Mouse (Mus musculus) E14TG2a.4 (cell line): ENCODE measurements around the gene Tagap.

Source experiments
- H3K27me3 ChIP-seq: 2 replicates; pipeline ENCODE4 v1.6.1; 2014; ENCODE audit warnings: low read length, control low read depth; ENCODE audit not compliant: insufficient read depth
- H3K36me3 ChIP-seq: 2 replicates; pipeline ENCODE4 v1.6.1; 2014; ENCODE audit warnings: low read length, control low read depth; ENCODE audit not compliant: insufficient read depth
- H3K4me1 ChIP-seq: replicated peaks from 2 replicates; pipeline ENCODE4 v1.6.1; 2014; ENCODE audit warnings: low read depth, low read length, control low read depth
- H3K4me3 ChIP-seq: replicated peaks from 2 replicates; pipeline ENCODE4 v1.5.1; 2014; ENCODE audit warnings: mild to moderate bottlenecking, low read length
- H3K9me3 ChIP-seq: 2 replicates; pipeline ENCODE4 v1.6.1; 2014; ENCODE audit warnings: low read length, control low read depth
- CTCF ChIP-seq: conservative IDR thresholded peaks from 2 replicates; pipeline ENCODE4 v1.5.1; 2014; ENCODE audit warnings: low read length
- NANOG ChIP-seq: IDR thresholded peaks from 2 replicates; pipeline ENCODE4 v1.6.1; 2014; ENCODE audit warnings: borderline replicate concordance, low read length, mixed read lengths
- POU5F1 ChIP-seq: IDR thresholded peaks from 2 replicates; pipeline ENCODE4 v1.6.1; 2014; ENCODE audit warnings: low read length, borderline replicate concordance

The Tagap gene

GRCm38 (mm10) chr17:7888291-7888690 is 37.5 kb upstream of the Tagap start:
- Histone ChIP-seq H3K36me3 (no peaks in the 10 kb centered on the region), H3K27me3 (peaks cover 4% of the 10 kb centered on the region; the same call in 1 of the 2 replicates), H3K4me3 (no peak overlapping the region), H3K9me3 (no peaks in the 10 kb centered on the region), H3K4me1 (peaks cover 8% of the 10 kb centered on the region)
- TF ChIP-seq NANOG = no peak
- TF ChIP-seq POU5F1 = no peak
- TF ChIP-seq CTCF = no peak

- H3K27me3 ChIP-seq = peaks cover 4% of the 10 kb centered on the region; the same call in 1 of the 2 replicates
- H3K4me3 ChIP-seq = no peak overlapping the region
- no peak for TF ChIP-seq POU5F1
- no peak for TF ChIP-seq NANOG
- TF ChIP-seq CTCF = no peak
- H3K4me1 ChIP-seq = peaks cover 8% of the 10 kb centered on the region
- no peaks in the 10 kb centered on the region for H3K9me3 ChIP-seq
- H3K36me3 ChIP-seq = no peaks in the 10 kb centered on the region
Measured at GRCm38 (mm10) chr17:7889026-7889425, 36.8 kb upstream of the Tagap start.

GRCm38 (mm10) chr17:7892676-7893075 is 33.1 kb upstream of the Tagap start:
- Histone ChIP-seq H3K36me3 (no peaks in the 10 kb centered on the region), H3K27me3 (peaks cover 18% of the 10 kb centered on the region; the same call in 1 of the 2 replicates), H3K4me3 (no peak overlapping the region), H3K4me1 (peaks cover 8% of the 10 kb centered on the region), H3K9me3 (no peaks in the 10 kb centered on the region)
- TF ChIP-seq CTCF (no peak), NANOG (no peak), POU5F1 (no peak)

GRCm38 (mm10) chr17:7894094-7894493 is 31.7 kb upstream of the Tagap start:
- TF ChIP-seq CTCF (no peak), NANOG (no peak), POU5F1 (no peak)
- Histone ChIP-seq H3K9me3 (no peaks in the 10 kb centered on the region), H3K27me3 (peaks cover 18% of the 10 kb centered on the region; the same call in 1 of the 2 replicates), H3K36me3 (no peaks in the 10 kb centered on the region), H3K4me1 (peaks cover 8% of the 10 kb centered on the region), H3K4me3 (no peak overlapping the region)

DNA sequence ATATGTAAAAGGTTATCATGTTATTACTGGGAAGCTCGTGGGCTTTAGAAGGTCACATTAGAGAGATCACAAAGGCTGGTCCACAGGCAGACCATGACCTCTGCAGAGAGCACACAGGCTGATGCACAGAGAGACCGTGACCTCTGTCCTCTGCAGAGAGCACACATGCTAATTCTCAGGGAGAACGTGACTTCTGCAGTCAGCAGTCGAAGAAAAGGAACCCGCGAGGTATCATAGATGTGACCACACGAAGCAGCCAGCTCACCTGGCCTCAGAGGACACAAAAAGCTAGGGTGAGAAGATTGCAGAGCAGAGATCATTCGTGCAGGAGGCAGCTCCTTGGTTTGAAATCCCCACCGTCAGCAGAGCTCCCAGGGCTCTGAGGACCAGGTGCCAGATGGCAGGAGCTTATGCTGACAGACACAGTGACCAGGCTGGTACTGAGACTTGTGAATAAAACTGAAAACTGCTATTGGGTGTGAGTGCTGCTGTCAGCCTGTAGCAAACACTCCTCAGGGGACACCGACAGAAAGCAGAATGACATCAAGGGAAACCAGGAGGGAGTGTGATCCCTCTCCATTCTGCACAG is 29.7 kb upstream of the Tagap start:
- Histone ChIP-seq H3K9me3 (no peaks in the 10 kb centered on the region), H3K36me3 (no peaks in the 10 kb centered on the region), H3K27me3 (peaks cover 18% of the 10 kb centered on the region; the same call in 1 of the 2 replicates), H3K4me3 (no peak overlapping the region), H3K4me1 (no peaks in the 10 kb centered on the region)
- TF ChIP-seq CTCF = no peak
- TF ChIP-seq NANOG = no peak
- no peak for TF ChIP-seq POU5F1

DNA sequence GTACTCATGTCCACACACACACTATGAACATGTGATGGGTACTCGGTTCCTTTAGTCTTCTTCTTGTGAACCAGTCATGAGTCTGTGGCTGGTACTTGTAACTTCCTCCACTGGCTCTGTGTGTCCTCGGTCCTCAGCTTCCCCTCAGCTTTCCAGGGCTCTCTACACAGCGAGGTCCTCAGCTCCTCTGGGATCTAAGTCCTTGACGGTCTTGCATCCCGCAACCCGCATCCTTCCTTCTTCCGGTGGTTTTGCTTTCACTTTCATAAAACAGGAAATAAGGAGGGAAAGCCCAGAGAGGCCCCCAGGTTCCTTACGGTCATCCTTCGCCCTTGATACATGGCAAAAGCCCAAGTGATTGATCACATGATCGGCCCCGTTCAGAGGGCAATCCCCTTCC is 28.7 kb upstream of the Tagap start:
- H3K9me3 ChIP-seq = no peaks in the 10 kb centered on the region
- H3K27me3 ChIP-seq = peaks cover 18% of the 10 kb centered on the region; the same call in 1 of the 2 replicates
- TF ChIP-seq NANOG = no peak
- no peak for TF ChIP-seq CTCF
- no peak for TF ChIP-seq POU5F1
- H3K4me3 ChIP-seq = no peak overlapping the region
- no peaks in the 10 kb centered on the region for H3K36me3 ChIP-seq
- H3K4me1 ChIP-seq = no peaks in the 10 kb centered on the region

GRCm38 (mm10) chr17:7897756-7898155 is 28.0 kb upstream of the Tagap start:
- Histone ChIP-seq H3K4me3 (no peak overlapping the region), H3K9me3 (no peaks in the 10 kb centered on the region), H3K36me3 (no peaks in the 10 kb centered on the region), H3K27me3 (peaks cover 18% of the 10 kb centered on the region; the same call in 1 of the 2 replicates), H3K4me1 (no peaks in the 10 kb centered on the region)
- TF ChIP-seq POU5F1 (no peak), NANOG (no peak), CTCF (no peak)

- H3K27me3 ChIP-seq = peaks cover 14% of the 10 kb centered on the region; the same call in 1 of the 2 replicates
- no peak overlapping the region for H3K4me3 ChIP-seq
- H3K36me3 ChIP-seq = no peaks in the 10 kb centered on the region
- H3K4me1 ChIP-seq = no peaks in the 10 kb centered on the region
- TF ChIP-seq NANOG = no peak
- no peak for TF ChIP-seq POU5F1
- no peak for TF ChIP-seq CTCF
- no peaks in the 10 kb centered on the region for H3K9me3 ChIP-seq
Measured at GRCm38 (mm10) chr17:7899233-7899632, 26.6 kb upstream of the Tagap start.
